Mouse (Mus musculus): ENCODE data around the gene Polm. TPM values are rescaled to one million over a fixed set of nuclear protein-coding genes. Genes with fewer than 3 reads are reported as not detected.
A peak's percentile ranks its signal among the peaks of the same experiment; 100 is the strongest.

Polm gene
- total and polyA plus RNA-seq, 3 experiments = 5.4 to 18.3 TPM; not detected in 1

- Histone ChIP-seq H3K9me3 (replicated peaks; ENCODE audit: insufficient read depth, low read length) (no peaks in the 10 kb centered on the region), H3K4me3 (ENCODE audit: control insufficient read depth in 1 of 2, insufficient read depth in 1 of 2, low read depth in 2 of 2, low read length in 2 of 2) (no peak overlapping the region), H3K79me2 (ENCODE audit: control insufficient read depth, insufficient read depth, low read length, poor library complexity) (no peaks in the 10 kb centered on the region), H3K9ac (ENCODE audit: control insufficient read depth, low read depth, low read length, poor library complexity, severe bottlenecking) (no peak overlapping the region), H3K4me1 (ENCODE audit: control insufficient read depth in 1 of 2, insufficient read depth in 2 of 2, low read length in 2 of 2) (no peaks in the 10 kb centered on the region; a peak in 1 of 4 replicates), H3K27ac (ENCODE audit: control insufficient read depth, low read depth, low read length) (no peak overlapping the region), H3K36me3 (ENCODE audit: control insufficient read depth in 1 of 2, insufficient read depth in 2 of 2, low read length in 2 of 2) (no peaks in the 10 kb centered on the region), H3K27me3 (ENCODE audit: control insufficient read depth in 1 of 2, insufficient read depth in 2 of 2, low read length in 2 of 2) (no peaks in the 10 kb centered on the region)
- TF ChIP-seq HCFC1 (IDR thresholded peaks at IDR 0.05; ENCODE audit: low read depth, low read length) (no peak), MAX (IDR thresholded peaks at IDR 0.05; ENCODE audit: low read length) (no peak), ZC3H11A (IDR thresholded peaks at IDR 0.05; ENCODE audit: low read depth, low read length) (no peak), JUND (IDR thresholded peaks at IDR 0.05; ENCODE audit: low read depth, low read length) (no peak), CHD2 (IDR thresholded peaks at IDR 0.05; ENCODE audit: low read length) (no peak), NELFE (IDR thresholded peaks at IDR 0.05; ENCODE audit: low read depth, low read length) (no peak), ZNF384 (IDR thresholded peaks at IDR 0.05; ENCODE audit: low read depth, low read length) (no peak), BHLHE40 (IDR thresholded peaks at IDR 0.05; ENCODE audit: borderline replicate concordance, low read depth, low read length) (no peak), RCOR1 (IDR thresholded peaks at IDR 0.05; ENCODE audit: low read depth, low read length) (no peak), MEF2A (IDR thresholded peaks at IDR 0.05; ENCODE audit: extremely low read depth, insufficient replicate concordance, low read depth, low read length, poor library complexity, severe bottlenecking) (no peak), RAD21 (IDR thresholded peaks at IDR 0.05; ENCODE audit: low read depth, low read length) (no peak), ZKSCAN1 (IDR thresholded peaks at IDR 0.05; ENCODE audit: low read depth, low read length) (no peak), POLR2AphosphoS2 (IDR thresholded peaks at IDR 0.05; ENCODE audit: low read length) (no peak), SIN3A (IDR thresholded peaks at IDR 0.05; ENCODE audit: low read length) (no peak), E2F4 (IDR thresholded peaks at IDR 0.05; ENCODE audit: borderline replicate concordance, low read depth, low read length) (no peak), TBP (IDR thresholded peaks at IDR 0.05; ENCODE audit: low read depth, low read length) (no peak)
- DNase-seq (ENCODE audit: low read depth, low spot score) = no peak
Observed at GRCm38 (mm10) chr11:5887250-5887649, 49.4 kb upstream of the Polm start.

GRCm38 (mm10) chr11:5886187-5886586 lies 48.4 kb upstream of the Polm start:
- H3K27ac ChIP-seq (ENCODE audit: control insufficient read depth, low read depth, low read length) = no peak overlapping the region
- TF ChIP-seq SMC3 (IDR thresholded peaks at IDR 0.05; ENCODE audit: low read depth, low read length) = peak; percentile 87
- TF ChIP-seq CHD2 (IDR thresholded peaks at IDR 0.05; ENCODE audit: low read length) = no peak
- no peak for TF ChIP-seq ZMIZ1 (IDR thresholded peaks at IDR 0.05; ENCODE audit: low read depth, low read length)
- TF ChIP-seq RAD21 (IDR thresholded peaks at IDR 0.05; ENCODE audit: low read depth, low read length) = peak; percentile 88
- no peak for TF ChIP-seq MYB (IDR thresholded peaks at IDR 0.05; ENCODE audit: low read depth, low read length)
- TF ChIP-seq TCF12 (IDR thresholded peaks at IDR 0.05; ENCODE audit: low read depth, low read length) = no peak
- peak; percentile 81 for TF ChIP-seq ZC3H11A (IDR thresholded peaks at IDR 0.05; ENCODE audit: low read depth, low read length)
- TF ChIP-seq SIN3A (IDR thresholded peaks at IDR 0.05; ENCODE audit: low read length) = peak; percentile 23; the same call in 1 of the 2 replicates
- TF ChIP-seq CTCF (IDR thresholded peaks at IDR 0.05 in 2 of 3, conservative IDR thresholded peaks at IDR 0.05 in 1 of 3; ENCODE audit: control insufficient read depth in 1 of 3, insufficient read depth in 1 of 3, low read depth in 2 of 3, low read length in 3 of 3, poor library complexity in 1 of 3, severe bottlenecking in 1 of 3) = peak in 2 of 3 experiments; percentile 89
- no peak for TF ChIP-seq MXI1 (IDR thresholded peaks at IDR 0.05; ENCODE audit: low read depth, low read length)
- TF ChIP-seq EP300 (IDR thresholded peaks at IDR 0.05; ENCODE audit: low read depth in 1 of 2, low read length in 2 of 2) = no peak
- no peak for TF ChIP-seq BHLHE40 (IDR thresholded peaks at IDR 0.05; ENCODE audit: borderline replicate concordance, low read depth, low read length)
- no peaks in the 10 kb centered on the region for H3K79me2 ChIP-seq (ENCODE audit: control insufficient read depth, insufficient read depth, low read length, poor library complexity)
- H3K9ac ChIP-seq (ENCODE audit: control insufficient read depth, low read depth, low read length, poor library complexity, severe bottlenecking) = no peak overlapping the region
- peak; percentile 81 for DNase-seq (ENCODE audit: low read depth, low spot score)
- no peaks in the 10 kb centered on the region for H3K36me3 ChIP-seq (ENCODE audit: control insufficient read depth in 1 of 2, insufficient read depth in 2 of 2, low read length in 2 of 2)
- H3K4me3 ChIP-seq (ENCODE audit: control insufficient read depth in 1 of 2, insufficient read depth in 1 of 2, low read depth in 2 of 2, low read length in 2 of 2) = no peak overlapping the region
- no peaks in the 10 kb centered on the region for H3K9me3 ChIP-seq (replicated peaks; ENCODE audit: insufficient read depth, low read length)
- H3K27me3 ChIP-seq (ENCODE audit: control insufficient read depth in 1 of 2, insufficient read depth in 2 of 2, low read length in 2 of 2) = no peaks in the 10 kb centered on the region
- H3K4me1 ChIP-seq (ENCODE audit: control insufficient read depth in 1 of 2, insufficient read depth in 2 of 2, low read length in 2 of 2) = no peaks in the 10 kb centered on the region; a peak in 1 of 4 replicates

Measured in MEL (cell line).